Mouse (Mus musculus) activated CD4-positive, CD25-positive, alpha-beta regulatory T cell, adult 4 months (primary cell): ENCODE data around the gene Ccdc42. TPM values are rescaled to one million over a fixed set of nuclear protein-coding genes. Genes with fewer than 3 reads are reported as not detected.

Experiments used
- ATAC-seq: one replicate; pipeline ENCODE4 v1.8.0; 2017
- polyA plus RNA-seq, 2 experiments: library from polyadenylated mRNA; unstranded; fragments of 100-300 nt; shearing (Covaris generic); gene quantifications; one replicate each; pipeline ENCODE4 v1.2.1; 2017

Ccdc42 gene
- polyA plus RNA-seq: not detected

GRCm38 (mm10) chr11:68586721-68587120, at the start of gene Ccdc42:
Ccdc42 (plus strand) TSS chr11:68587021.
- no peak for ATAC-seq

GRCm38 (mm10) chr11:68539621-68540020, 47.2 kb upstream of the Ccdc42 start:
- no peak for ATAC-seq

GRCm38 (mm10) chr11:68544554-68544953, 42.3 kb upstream of the Ccdc42 start:
- no peak for ATAC-seq

- ATAC-seq: no peak
These were observed 41.6 kb upstream of the Ccdc42 start for GRCm38 (mm10) chr11:68545172-68545571.

GRCm38 (mm10) chr11:68545682-68546222, 41.1 kb upstream of the Ccdc42 start:
- no peak for ATAC-seq

- ATAC-seq: no peak
These were observed 39.3 kb upstream of the Ccdc42 start for GRCm38 (mm10) chr11:68547484-68547883.

- no peak for ATAC-seq
These were observed 37.2 kb upstream of the Ccdc42 start for GRCm38 (mm10) chr11:68549597-68549996.

- ATAC-seq: no peak
These were observed 36.5 kb upstream of the Ccdc42 start for GRCm38 (mm10) chr11:68550358-68550757.

- ATAC-seq: no peak
These were observed 32.8 kb upstream of the Ccdc42 start for GRCm38 (mm10) chr11:68553981-68554471.

GRCm38 (mm10) chr11:68555918-68556584, 30.8 kb upstream of the Ccdc42 start, which contains the start of gene Mfsd6l:
Mfsd6l (plus strand) TSS chr11:68556186.
- no peak for ATAC-seq

- ATAC-seq: no peak
These were observed 27.3 kb upstream of the Ccdc42 start for GRCm38 (mm10) chr11:68559546-68559945.

GRCm38 (mm10) chr11:68561957-68562950, 24.6 kb upstream of the Ccdc42 start:
- no peak for ATAC-seq

GRCm38 (mm10) chr11:68564356-68565031, 22.3 kb upstream of the Ccdc42 start:
- no peak for ATAC-seq

GRCm38 (mm10) chr11:68565032-68565429, 21.8 kb upstream of the Ccdc42 start:
- ATAC-seq: no peak

- ATAC-seq: no peak
These were observed 20.3 kb upstream of the Ccdc42 start for GRCm38 (mm10) chr11:68566447-68567059.

GRCm38 (mm10) chr11:68570861-68571260, 16.0 kb upstream of the Ccdc42 start:
- no peak for ATAC-seq

GRCm38 (mm10) chr11:68577076-68577475, 9.7 kb upstream of the Ccdc42 start:
- no peak for ATAC-seq

GRCm38 (mm10) chr11:68579462-68579881, 7.3 kb upstream of the Ccdc42 start:
- no peak for ATAC-seq

- no peak for ATAC-seq
These were observed 6.3 kb upstream of the Ccdc42 start for GRCm38 (mm10) chr11:68580566-68580965.

- no peak for ATAC-seq
These were observed 3.6 kb upstream of the Ccdc42 start for GRCm38 (mm10) chr11:68583225-68583624.

GRCm38 (mm10) chr11:68583906-68584480, 2.8 kb upstream of the Ccdc42 start:
- ATAC-seq: no peak

- ATAC-seq: no peak
These were observed 931 bp upstream of the Ccdc42 start for GRCm38 (mm10) chr11:68585890-68586289.
